Mouse (Mus musculus) c-Kit-negative CD71-positive TER-119-positive erythroid progenitor cells, embryonic 14.5 days (primary cell): Measurements from ENCODE around the gene Slc25a12.

Source experiments
- DNase-seq: peaks from one replicate; pipeline ENCODE4 v3.0.0-alpha.2; 2013; ENCODE audit warnings: low read depth, low spot score

Gene Slc25a12

DNA sequence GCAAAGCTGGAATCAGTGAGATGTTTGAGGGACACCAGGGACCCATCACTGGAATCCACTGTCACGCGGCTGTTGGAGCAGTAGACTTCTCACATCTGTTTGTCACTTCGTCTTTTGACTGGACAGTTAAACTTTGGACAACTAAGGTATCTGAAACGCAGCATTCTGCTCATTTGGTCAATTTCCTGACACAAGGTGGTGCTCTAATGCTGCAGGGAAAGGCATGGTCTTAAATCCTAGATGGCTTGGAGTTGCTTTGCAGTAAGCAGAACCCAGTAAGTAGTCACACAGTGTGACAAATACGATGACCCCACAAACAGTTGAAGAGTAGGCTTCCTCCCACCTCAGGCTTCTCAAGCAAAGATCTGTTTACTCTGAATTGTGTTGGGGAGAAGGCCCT is 116.7 kb downstream of the Slc25a12 start:
- no peak for DNase-seq

- DNase-seq = no peak
These were observed 119.5 kb downstream of the Slc25a12 start for GRCm38 (mm10) chr2:71248071-71248470.

GRCm38 (mm10) chr2:71246096-71246495 is 121.5 kb downstream of the Slc25a12 start:
- no peak for DNase-seq

DNA sequence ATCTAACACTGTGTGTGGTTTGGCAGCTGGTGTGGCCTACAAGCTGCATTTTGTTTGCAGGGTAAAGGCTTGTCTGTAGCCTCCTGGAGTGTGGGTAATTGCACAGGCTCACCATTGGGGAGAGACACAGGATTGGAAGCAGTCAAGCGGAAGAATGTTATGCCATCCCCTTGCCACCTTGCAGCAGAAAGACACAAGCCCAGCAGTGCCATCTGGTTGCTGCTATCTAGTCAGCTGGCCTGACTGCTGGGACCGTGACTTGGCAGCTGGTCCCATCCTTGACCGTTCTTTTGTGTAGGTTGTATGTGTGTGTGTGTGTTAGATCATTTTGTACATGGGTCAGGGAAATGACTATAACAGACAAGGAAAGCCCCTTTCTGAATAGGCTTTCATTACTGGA is 122.1 kb downstream of the Slc25a12 start:
- no peak for DNase-seq

GRCm38 (mm10) chr2:71244807-71245206 is 122.7 kb downstream of the Slc25a12 start:
- DNase-seq = no peak

GRCm38 (mm10) chr2:71243058-71243672 is 124.4 kb downstream of the Slc25a12 start:
- no peak for DNase-seq

DNA sequence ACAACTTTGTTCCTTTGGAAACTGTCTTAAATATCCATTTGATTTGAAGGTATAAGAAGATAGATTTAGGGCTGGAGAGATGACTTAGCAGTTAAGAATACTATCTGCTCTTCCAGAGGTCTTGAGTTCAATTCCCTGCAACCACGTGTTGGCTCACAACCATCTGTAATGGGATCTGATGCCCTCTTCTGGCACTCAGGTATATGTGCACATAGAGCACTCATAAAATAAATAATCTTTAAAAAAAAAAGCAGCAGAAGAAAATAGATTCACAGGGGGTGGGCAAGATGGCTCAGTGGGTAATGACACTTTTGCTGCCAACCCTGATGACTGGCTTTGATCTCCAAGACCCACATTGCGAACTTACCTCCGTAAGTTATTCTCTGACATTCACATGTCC is 125.4 kb downstream of the Slc25a12 start:
- DNase-seq = no peak

DNA sequence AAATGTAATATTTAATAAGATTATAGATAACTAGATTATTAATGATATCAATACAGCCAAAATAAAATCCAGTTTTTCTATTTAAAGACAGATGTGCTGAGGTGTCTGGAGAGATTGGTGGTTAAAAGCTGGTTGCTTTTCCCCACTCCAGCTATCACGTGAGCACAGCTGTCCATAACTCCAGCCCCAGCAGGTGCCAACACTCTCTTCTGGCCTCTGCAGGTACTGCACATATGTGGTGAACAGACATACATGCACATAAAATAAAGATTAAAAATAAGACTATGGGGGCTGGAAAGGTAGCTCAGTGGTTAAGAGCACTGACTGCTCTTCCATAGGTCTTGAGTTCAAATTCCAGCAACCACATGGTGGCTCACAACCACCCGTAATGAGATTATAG is 126.0 kb downstream of the Slc25a12 start:
- no peak for DNase-seq

GRCm38 (mm10) chr2:71236009-71236408 is 131.5 kb downstream of the Slc25a12 start:
- DNase-seq = no peak

- no peak for DNase-seq
These were observed 132.1 kb downstream of the Slc25a12 start for GRCm38 (mm10) chr2:71235420-71235819.

GRCm38 (mm10) chr2:71232976-71233375 is 134.6 kb downstream of the Slc25a12 start:
- DNase-seq = no peak

GRCm38 (mm10) chr2:71231951-71232350 is 135.6 kb downstream of the Slc25a12 start:
- DNase-seq = no peak

DNA sequence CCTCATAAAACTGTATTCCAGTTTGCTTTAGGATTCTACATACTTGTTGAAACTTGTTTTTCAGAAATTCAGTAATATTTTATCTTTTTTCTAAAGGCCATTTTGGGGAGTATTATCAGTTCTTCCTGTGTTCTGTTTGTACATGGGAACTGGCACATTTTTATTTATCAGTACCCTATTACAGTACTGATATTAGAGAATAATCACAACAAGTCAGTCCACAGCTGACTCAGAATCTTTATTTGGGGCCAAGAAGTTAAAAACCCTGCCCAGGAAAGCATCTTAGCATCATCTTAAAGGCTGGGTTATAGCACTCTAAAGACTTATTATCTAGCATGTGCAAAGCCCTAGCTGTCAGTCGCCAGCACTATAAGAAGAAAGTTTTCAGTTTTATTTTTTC is 137.9 kb downstream of the Slc25a12 start:
- no peak for DNase-seq

DNA sequence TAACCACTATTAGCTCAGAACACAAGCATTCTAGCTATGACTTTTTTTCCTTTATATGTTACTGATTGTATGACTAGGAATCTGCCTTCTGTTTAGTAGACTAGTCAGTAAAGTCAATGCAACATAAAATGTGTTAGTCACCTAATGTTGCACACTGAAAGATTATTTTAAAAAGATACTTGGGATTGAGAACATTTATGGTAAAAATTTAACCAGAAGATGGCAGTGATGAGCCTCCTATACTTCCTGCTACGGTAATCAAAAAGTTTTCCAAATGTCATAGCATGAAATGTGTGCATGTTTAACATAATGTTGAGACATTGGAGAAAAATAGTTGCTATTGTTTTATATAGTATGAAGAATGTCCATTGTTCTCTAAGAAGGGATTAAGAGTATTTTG is 140.2 kb downstream of the Slc25a12 start:
- DNase-seq = no peak
